Mouse (Mus musculus) stomach, postnatal 0 days (tissue): Measurements from ENCODE around the gene Fsd1l.

Experiments
- CTCF ChIP-seq: IDR thresholded peaks from 2 replicates; pipeline ENCODE4 v1.5.1; 2016; ENCODE audit warnings: antibody characterized with exemption, low read depth, mild to moderate bottlenecking, moderate library complexity
- EP300 ChIP-seq: optimal IDR thresholded peaks from 2 replicates; pipeline ENCODE3; 2016; ENCODE audit warnings: antibody characterized with exemption

DNA sequence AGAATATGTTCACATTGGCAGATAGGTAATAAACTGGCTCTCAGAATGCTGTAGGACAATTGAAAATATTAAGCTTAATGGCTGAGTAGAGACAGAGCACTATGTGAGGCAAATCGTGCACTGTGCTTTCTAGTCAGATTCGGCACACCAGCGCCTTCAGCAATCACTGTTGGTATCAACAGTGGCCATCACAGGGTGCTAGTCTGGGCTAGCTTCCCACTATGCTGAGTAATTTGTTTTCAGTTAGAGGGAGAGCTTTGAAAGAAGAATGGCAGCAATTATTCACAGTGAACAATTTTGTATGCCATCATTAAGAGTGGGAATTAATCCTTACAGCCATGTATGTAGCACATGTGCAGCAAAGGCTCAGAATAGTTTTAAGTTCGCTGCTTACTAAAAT lies 91.2 kb downstream of the Fsd1l start:
- TF ChIP-seq CTCF = no peak
- no peak for TF ChIP-seq EP300
